ENCODE assay signal across 16 mouse cellular contexts in genomic region chr4:12306618-12307565, GRCm38 (mm10).
DNase-seq lines count a peak whose midpoint lies in the region; ATAC-seq and TF ChIP-seq lines count a peak whose summit lies in the region.
"Had no signal": no experiment of that assay in that cellular context is flagged by ENCODE, and none has a peak within 500 bp of the region (broad histone marks: within the 10 kb centered on the region; RNA-seq: fewer than 3 reads in every experiment).

No protein-coding gene starts in this region.

- peak overlapping the region; percentile 2 for H3K4me2 ChIP-seq in forebrain, embryonic 15.5 days (replicated peaks)
- H3K4me2 ChIP-seq in hindbrain, postnatal 0 days (ENCODE audit: low read depth, low read length) = peak overlapping the region; percentile 30
- H3K4me2 ChIP-seq in neural tube, embryonic 12.5 days (replicated peaks) = peak overlapping the region; percentile 35; the same call in 1 of the 2 replicates
- H3K4me2 ChIP-seq in kidney, embryonic 16.5 days (replicated peaks; ENCODE audit: low read depth, low read length) = no peak overlapping the region
- H3K4me2 ChIP-seq: embryonic facial prominence, embryonic 12.5 days; liver, embryonic 15.5 days had no signal

- no peak overlapping the region for H3K4me3 ChIP-seq in forebrain, embryonic 15.5 days
- H3K4me3 ChIP-seq in hindbrain, postnatal 0 days (ENCODE audit: low read length) = no peak overlapping the region
- H3K4me3 ChIP-seq in neural tube, embryonic 12.5 days = no peak overlapping the region
- no peak overlapping the region for H3K4me3 ChIP-seq in kidney, embryonic 16.5 days (ENCODE audit: low read length)
- H3K4me3 ChIP-seq: embryonic facial prominence, embryonic 12.5 days; heart, embryonic 10.5 days; limb, embryonic 10.5 days; liver, embryonic 15.5 days had no signal

- peaks cover 15% of the 10 kb centered on the region for H3K4me1 ChIP-seq in forebrain, embryonic 15.5 days
- H3K4me1 ChIP-seq in hindbrain, postnatal 0 days (ENCODE audit: insufficient read depth, low read length) = no peaks in the 10 kb centered on the region; the same call in 1 of the 2 replicates
- peaks cover 10% of the 10 kb centered on the region for H3K4me1 ChIP-seq in neural tube, embryonic 12.5 days
- H3K4me1 ChIP-seq in kidney, embryonic 16.5 days (ENCODE audit: insufficient read depth, low read length) = no peaks in the 10 kb centered on the region
- H3K4me1 ChIP-seq: heart, embryonic 10.5 days; limb, embryonic 10.5 days; liver, embryonic 15.5 days had no signal

- no peaks in the 10 kb centered on the region for H3K36me3 ChIP-seq in forebrain, embryonic 15.5 days
- no peaks in the 10 kb centered on the region for H3K36me3 ChIP-seq in hindbrain, postnatal 0 days (ENCODE audit: insufficient read depth, low read length)
- H3K36me3 ChIP-seq in neural tube, embryonic 12.5 days = no peaks in the 10 kb centered on the region
- H3K36me3 ChIP-seq in kidney, embryonic 16.5 days (ENCODE audit: insufficient read depth, low read length) = no peaks in the 10 kb centered on the region
- H3K36me3 ChIP-seq: embryonic facial prominence, embryonic 12.5 days; heart, embryonic 10.5 days; limb, embryonic 10.5 days; liver, embryonic 15.5 days had no signal

- no peak for TF ChIP-seq CTCF in hindbrain, postnatal 0 days (IDR thresholded peaks at IDR 0.05; ENCODE audit: low read depth)

- intact Hi-C loops in left cerebral cortex, postnatal 4 days (cut with DNase I) = no loop called here
- intact Hi-C loops in heart, postnatal 36 days (cut with DNase I) = no loop called here
- intact Hi-C loops in heart, postnatal 14 days (cut with DNase I) = no loop called here

- WGBS in forebrain, embryonic 15.5 days = 43% methylated on average over 9 of the region's 9 CpGs
- 32% methylated on average over 9 of the region's 9 CpGs for WGBS in hindbrain, postnatal 0 days
- whole genome bisulfite sequencing in neural tube, embryonic 12.5 days = 42% methylated on average over 9 of the region's 9 CpGs
- 71% methylated on average over 9 of the region's 9 CpGs for WGBS in kidney, embryonic 16.5 days

- peak overlapping the region; percentile 87 for H3K27ac ChIP-seq in forebrain, embryonic 15.5 days (replicated peaks)
- H3K27ac ChIP-seq in hindbrain, postnatal 0 days = peak overlapping the region; percentile 65
- H3K27ac ChIP-seq in neural tube, embryonic 12.5 days = peak overlapping the region; percentile 62
- H3K27ac ChIP-seq in kidney, embryonic 16.5 days (ENCODE audit: low read length) = no peak overlapping the region
- H3K27ac ChIP-seq: embryonic facial prominence, embryonic 12.5 days; heart, embryonic 10.5 days; limb, embryonic 10.5 days; liver, embryonic 15.5 days; macrophage had no signal

- no peaks in the 10 kb centered on the region for H3K9me3 ChIP-seq in forebrain, embryonic 15.5 days
- H3K9me3 ChIP-seq in hindbrain, postnatal 0 days (ENCODE audit: low read length) = no peaks in the 10 kb centered on the region
- no peaks in the 10 kb centered on the region for H3K9me3 ChIP-seq in neural tube, embryonic 12.5 days
- no peaks in the 10 kb centered on the region for H3K9me3 ChIP-seq in kidney, embryonic 16.5 days (ENCODE audit: low read length)
- H3K9me3 ChIP-seq: embryonic facial prominence, embryonic 12.5 days; heart, embryonic 10.5 days; limb, embryonic 10.5 days; liver, embryonic 15.5 days had no signal

- peak; percentile 16 for DNase-seq in left cerebral cortex, postnatal 4 days
- DNase-seq in left cerebral cortex, adult 8-10 months (ENCODE audit: low spot score in 2 of 2) = no peak
- DNase-seq in hindbrain, postnatal 0 days (ENCODE audit: low spot score) = peak; percentile 50
- DNase-seq in heart, postnatal 36 days = no peak
- no peak for DNase-seq in heart, postnatal 14 days
- DNase-seq: kidney, postnatal 10 days had no signal

- no peak overlapping the region for H3K9ac ChIP-seq in forebrain, embryonic 15.5 days (replicated peaks)
- H3K9ac ChIP-seq in hindbrain, postnatal 0 days (replicated peaks; ENCODE audit: low read length) = 0 out of 2 replicates have a peak overlapping the region, but pooled peaks have one; percentile 21
- H3K9ac ChIP-seq in neural tube, embryonic 12.5 days = 0 out of 2 replicates have a peak overlapping the region, but pooled peaks have one; percentile 13
- H3K9ac ChIP-seq in kidney, embryonic 16.5 days (replicated peaks; ENCODE audit: low read length) = no peak overlapping the region
- H3K9ac ChIP-seq: embryonic facial prominence, embryonic 12.5 days; liver, embryonic 15.5 days had no signal

- no peaks in the 10 kb centered on the region for H3K27me3 ChIP-seq in forebrain, embryonic 15.5 days
- no peaks in the 10 kb centered on the region for H3K27me3 ChIP-seq in hindbrain, postnatal 0 days (ENCODE audit: insufficient read depth, low read length)
- no peaks in the 10 kb centered on the region for H3K27me3 ChIP-seq in neural tube, embryonic 12.5 days (replicated peaks)
- H3K27me3 ChIP-seq in kidney, embryonic 16.5 days (ENCODE audit: insufficient read depth, low read length) = no peaks in the 10 kb centered on the region
- H3K27me3 ChIP-seq: CH12.LX; embryonic facial prominence, embryonic 12.5 days; liver, embryonic 15.5 days; Patski had no signal

- peak; percentile 87 for ATAC-seq in forebrain, embryonic 15.5 days (replicated peaks)
- peak; percentile 73; the same call in 1 of the 2 replicates for ATAC-seq in hindbrain, postnatal 0 days
- ATAC-seq in neural tube, embryonic 12.5 days (ENCODE audit: low FRiP score, low read depth) = peak; percentile 65
- no peak for ATAC-seq in kidney, embryonic 16.5 days (ENCODE audit: low FRiP score, low TSS enrichment)
- ATAC-seq: Patski had no signal

Comparison
In these comparisons a context has a peak if more than half of its experiments do, and no peak if none do; other contexts are left out.
1. DNase-seq: peak in left cerebral cortex, postnatal 4 days (single experiment) and hindbrain, postnatal 0 days (single experiment); none in left cerebral cortex, adult 8-10 months (0 of 2), heart, postnatal 36 days (0 of 2) and heart, postnatal 14 days (0 of 2).
2. H3K9ac ChIP-seq: peak in hindbrain, postnatal 0 days (single experiment) and neural tube, embryonic 12.5 days (single experiment); none in forebrain, embryonic 15.5 days (single experiment) and kidney, embryonic 16.5 days (single experiment).